Mouse (Mus musculus) inflammation-experienced regulatory T-cells, adult 6 months (primary cell): ENCODE results near the gene Rplp2. TPM values are rescaled to one million over a fixed set of nuclear protein-coding genes. Genes with fewer than 3 reads are reported as not detected.

ENCODE experiments used
- ATAC-seq: one replicate; pipeline ENCODE4 v1.8.0; 2017
- polyA plus RNA-seq, 3 experiments: library from polyadenylated mRNA; unstranded; fragments of 100-300 nt; shearing (Covaris generic); gene quantifications; one replicate each; pipeline ENCODE4 v1.2.1; 2017

Gene Rplp2
- polyA plus RNA-seq, 3 experiments from 2014 or later, result 2,239 to 3,896 (median 3,389) TPM

DNA sequence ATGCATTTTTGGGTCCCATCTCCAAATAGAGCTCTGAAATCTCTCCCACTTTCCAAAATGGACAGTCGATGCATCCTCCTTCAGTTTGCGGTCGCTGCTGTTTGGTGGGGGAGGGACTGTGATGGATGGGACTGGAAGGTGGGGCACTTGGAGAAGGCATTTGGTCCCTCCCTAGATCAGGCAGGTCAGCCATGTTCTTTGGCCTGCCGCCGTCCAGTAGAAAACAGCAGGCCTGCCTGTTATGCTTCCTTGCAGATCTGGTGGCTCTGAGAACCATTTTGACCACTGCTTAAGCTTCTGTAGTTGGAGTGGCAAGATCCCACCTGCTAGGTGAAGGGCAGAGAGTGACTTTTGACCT is 21.0 kb downstream of the Rplp2 start:
- no peak for ATAC-seq

DNA sequence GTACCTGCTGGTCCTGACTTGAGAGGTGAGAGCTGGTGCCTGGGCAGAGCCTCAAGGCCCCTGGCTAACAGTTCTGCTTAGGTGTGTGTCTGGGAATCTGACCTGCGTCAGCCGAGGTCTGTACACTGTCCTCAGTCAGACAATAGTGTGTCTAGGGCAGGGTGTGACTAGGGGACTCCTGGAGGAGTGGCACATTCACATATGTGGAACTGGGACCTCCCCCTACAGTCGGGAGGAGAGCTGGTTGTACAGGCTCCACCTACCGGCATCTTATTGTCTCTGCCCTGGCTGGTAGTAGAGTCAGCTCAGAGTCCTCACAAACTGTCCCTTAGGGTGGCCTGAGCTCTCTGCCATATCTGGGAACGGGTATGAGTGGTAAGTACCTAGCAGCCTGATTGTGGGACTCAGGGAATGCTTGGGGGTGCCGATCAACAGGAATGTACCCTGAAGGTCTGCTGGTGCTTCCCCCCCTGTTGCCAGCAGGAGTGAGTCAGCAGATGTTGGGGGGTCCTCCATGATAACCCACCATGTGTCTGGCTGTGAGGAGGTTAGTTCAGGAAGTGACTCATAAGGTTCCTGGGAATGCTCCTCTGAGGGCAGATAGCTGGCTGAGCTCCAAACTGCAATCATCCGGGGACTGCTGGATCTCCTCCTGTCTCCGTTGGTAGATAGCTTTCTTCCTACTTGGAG is 21.5 kb downstream of the Rplp2 start:
- ATAC-seq, result no peak

DNA sequence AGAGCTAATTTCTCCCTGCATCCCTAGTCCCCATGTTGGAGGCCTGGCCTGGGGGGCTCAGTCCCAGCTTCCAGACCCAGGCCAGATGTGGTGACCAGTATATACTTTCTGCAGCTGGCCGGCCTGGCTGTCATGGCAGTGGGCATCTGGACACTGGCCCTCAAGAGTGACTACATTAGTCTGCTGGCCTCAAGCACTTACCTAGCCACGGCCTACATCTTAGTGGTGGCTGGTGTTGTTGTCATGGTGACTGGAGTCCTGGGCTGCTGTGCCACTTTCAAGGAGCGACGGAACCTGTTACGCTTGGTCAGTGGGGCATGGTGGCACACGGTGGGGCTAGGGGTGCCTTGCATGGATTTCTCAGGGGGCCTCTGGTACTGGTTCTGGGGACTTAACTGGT is 22.2 kb downstream of the Rplp2 start:
- no peak for ATAC-seq

DNA sequence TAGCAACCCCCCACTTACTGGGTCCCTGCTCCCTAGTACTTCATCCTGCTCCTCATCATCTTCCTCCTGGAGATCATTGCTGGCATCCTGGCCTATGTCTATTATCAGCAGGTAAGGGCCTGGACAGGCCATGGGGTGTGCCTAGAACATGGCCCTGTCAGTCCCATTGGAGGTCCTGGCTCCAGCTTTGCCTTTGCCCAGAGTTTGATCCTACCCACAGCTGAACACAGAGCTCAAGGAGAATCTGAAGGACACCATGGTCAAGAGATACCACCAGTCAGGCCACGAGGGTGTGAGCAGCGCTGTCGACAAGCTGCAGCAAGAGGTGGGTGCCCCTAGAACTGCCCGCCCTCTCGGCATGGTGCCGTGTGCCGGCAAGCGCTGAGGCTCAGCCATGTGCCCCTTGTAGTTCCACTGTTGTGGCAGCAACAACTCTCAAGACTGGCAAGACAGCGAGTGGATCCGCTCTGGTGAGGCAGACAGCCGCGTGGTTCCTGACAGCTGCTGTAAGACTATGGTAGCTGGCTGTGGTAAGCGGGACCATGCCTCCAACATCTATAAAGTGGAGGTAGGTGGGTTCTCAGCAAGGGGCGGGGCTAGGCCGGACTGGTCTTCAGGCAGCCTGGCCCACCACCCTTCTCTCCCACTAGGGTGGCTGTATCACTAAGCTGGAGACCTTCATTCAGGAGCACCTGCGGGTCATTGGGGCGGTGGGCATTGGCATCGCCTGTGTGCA is 22.9 kb downstream of the Rplp2 start:
- no peak for ATAC-seq

DNA sequence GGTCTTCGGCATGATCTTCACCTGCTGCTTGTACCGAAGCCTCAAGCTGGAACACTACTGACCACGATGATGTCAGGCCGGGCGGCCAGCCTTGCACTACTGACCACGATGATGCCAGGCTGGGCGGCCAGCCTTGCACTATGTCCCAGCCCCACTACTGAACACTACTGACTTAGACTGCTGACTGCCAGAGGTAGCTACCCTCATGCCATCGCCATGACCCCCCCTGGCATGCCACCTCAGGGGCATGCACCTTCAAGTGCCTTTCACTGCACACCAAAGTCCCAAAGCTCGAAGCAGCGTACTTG is 23.4 kb downstream of the Rplp2 start:
- ATAC-seq, result no peak

DNA sequence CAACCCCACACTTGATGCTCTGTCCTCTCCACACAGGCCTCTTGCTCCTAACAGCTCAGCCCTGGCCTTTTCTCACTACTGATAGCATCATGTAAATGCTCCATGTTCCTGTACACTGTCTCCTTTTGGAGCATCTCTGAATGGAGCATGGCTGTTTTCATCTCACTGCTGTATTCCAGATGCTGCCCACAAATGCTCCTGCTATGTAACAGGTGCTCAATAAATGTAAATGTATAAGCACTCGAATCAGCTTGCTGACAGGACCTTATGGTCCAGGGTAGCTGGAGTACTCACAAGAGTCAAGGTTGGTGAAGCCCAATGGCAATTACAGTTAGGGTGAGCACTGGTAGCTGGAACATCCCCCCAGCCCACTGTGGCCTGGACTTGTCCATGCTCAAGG is 24.1 kb downstream of the Rplp2 start:
- no peak for ATAC-seq

DNA sequence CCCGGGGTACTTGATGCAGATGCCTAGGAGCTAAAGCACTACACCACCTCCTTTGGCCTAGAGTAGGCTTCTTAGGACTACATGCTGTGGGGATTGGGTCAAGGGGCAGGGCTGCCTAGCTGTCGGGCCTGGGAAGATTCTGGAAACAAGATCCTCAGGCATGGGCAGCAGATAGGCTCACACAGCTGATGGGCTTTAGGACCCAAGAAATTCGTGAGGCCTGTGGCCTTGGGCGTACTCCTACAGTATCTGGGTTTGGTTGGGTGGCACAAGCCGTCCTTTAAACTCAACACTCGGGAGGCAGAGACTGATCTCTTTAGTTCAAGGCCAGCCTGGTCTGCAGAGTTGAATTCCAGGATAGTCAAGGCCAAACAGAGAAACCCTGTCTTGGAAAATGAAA is 25.1 kb downstream of the Rplp2 start:
- no peak for ATAC-seq

DNA sequence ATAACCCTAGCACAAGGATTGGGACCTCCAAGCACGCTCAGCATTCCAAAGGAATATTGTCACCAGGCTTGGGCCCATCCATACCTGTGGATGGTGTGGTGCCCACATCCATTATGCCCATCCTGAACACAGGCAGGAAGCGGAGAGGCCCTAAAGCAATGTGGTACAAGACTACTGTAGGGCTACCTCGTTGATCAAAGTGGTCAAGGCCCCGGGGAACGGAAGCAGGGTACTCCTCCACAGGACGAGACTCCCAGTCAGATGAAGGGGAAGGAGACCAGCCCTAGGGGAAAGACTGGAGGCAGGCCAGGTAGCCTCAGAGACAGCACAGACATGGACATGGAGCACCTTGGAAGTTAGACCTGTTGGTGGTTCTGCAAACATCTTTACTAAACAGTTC is 25.6 kb downstream of the Rplp2 start:
- ATAC-seq, result no peak

DNA sequence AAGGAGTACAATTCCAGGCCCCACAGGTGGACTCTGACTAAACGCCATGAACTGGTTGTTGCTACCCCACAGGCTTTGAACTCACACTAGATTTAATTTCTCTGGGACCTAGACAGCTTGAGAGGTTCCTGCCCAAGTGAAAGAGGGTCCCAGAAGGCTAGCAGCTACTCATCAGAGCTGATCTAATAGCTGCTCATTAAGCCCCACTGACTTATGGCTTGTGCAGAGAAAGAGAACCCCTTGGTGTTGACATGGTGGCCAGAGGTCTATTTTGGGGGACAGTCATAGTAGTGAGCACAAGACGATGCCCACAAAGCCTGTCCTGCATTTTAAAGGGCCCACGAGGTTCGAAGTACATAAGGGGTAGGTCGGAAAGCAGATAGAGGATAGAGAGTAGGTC is 27.0 kb downstream of the Rplp2 start:
- no peak for ATAC-seq

DNA sequence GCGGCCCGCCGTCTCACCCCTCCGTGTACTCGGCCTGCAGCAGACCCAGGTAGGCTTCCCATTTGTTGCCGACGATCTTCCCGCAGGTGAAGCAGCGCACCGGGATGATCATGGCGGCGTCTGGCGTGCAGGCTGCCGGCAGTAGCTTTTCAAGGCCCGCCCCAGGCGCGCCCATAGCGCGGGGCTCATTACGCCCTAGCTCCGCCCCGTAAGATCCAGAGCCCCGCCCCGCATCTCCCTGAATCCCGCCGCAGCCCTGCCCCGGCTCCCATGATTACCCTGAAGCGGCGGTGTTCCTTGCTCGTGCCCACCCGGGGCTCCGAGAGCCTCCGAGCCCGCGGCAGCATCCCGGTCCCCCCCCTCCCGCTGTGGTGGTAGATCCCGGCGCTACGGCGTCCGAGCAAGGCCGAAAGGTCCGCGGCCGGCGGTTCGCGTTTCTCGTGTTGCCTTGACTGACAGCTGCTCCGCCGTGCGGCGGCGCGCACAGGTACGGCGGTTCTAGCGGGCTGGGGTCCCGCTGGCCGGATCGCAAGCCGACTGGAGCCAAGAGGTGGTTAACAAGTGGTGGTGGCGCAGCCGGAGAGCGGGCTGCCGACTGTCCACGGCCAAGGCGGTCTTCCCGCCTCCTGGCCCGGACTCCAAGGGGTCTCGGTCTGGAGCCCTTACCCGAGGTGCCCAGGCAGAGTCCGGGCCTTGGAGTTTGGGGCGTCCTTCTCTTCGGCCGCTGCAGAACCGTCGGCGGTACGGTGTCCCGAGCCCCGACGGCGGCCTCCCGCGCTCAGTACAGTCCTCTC is 28.0 kb downstream of the Rplp2 start, which contains the start of the genes Polr2l and Tspan4:
Gene Polr2l (minus strand): TSS at position 122 of the 794 bp plus-strand sequence.
Gene Tspan4 (plus strand): TSS at position 230 of the 794 bp plus-strand sequence.
- ATAC-seq, result peak; percentile 89

DNA sequence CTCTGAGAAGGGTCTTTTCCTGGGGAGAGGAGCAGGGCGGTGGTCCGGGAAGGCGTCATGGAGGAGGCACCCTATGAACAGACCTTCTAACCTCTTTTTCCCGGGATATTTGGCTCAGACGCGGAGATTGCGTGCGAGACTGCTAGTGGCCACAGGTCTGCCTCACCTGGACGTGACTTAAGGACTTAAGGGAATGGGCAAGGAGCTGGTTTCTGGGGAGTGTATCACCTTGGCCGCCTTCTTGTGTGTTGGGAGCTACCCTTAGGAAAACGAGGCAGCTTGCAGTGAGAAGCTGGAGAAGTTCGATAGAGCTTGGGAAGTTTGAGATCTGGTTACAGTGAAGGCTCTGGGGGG is 28.6 kb downstream of the Rplp2 start:
- no peak for ATAC-seq

DNA sequence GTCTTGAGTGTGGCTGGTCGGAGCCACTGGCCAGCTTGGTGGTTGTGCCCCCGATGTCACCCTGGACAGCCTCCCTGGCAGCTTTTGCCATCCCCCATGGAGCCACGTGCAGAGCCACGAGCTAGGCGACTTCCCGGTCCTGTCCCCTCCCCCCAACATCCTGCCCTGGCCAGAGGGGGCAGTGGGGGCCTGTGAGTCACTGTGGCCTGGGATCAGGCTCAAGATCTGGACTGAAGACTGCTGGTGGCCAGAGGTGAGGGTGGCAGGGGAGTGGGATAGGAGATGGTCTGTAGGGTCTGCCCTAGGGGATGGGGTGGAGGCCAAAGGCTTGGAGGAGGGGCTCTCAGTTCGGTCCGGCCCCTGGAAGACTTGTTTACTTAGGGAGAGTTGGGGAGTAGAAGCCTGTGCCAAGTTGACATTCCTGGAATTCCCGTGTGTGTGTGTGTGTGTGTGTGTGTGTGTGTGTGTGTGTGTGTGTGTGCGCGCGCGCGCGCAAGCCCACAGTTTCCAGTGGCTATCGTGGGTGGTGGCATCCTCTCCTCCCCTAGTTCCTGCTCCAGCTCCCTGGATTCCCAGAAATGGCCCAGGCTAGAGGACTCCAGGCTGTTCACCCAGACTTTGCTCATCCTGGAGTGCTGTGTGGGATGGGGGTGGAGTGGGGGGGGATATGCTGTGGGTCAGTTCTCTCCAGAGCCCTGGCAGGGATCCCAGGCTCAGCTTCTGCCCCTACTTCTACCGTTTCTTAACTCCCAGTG is 29.2 kb downstream of the Rplp2 start:
- ATAC-seq, result no peak

DNA sequence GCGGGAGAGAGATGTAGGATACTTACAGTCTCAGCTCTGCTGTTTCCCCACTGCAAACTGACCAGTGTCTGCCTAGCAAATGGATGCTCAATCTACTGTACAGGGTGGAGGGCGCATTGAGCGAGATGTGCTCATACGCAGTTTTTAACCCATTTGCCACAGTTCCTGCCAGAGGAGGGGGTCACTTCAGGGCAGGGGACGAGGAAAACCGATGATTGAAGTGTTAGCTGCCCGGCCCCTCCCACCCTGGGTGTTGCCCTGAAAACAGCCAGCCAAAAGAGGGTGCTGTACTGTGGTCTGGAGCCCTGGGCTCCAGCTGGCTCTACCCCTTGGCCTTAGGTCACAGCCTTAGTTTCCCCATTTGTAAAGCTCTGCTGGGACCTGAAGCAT is 29.8 kb downstream of the Rplp2 start:
- no peak for ATAC-seq

DNA sequence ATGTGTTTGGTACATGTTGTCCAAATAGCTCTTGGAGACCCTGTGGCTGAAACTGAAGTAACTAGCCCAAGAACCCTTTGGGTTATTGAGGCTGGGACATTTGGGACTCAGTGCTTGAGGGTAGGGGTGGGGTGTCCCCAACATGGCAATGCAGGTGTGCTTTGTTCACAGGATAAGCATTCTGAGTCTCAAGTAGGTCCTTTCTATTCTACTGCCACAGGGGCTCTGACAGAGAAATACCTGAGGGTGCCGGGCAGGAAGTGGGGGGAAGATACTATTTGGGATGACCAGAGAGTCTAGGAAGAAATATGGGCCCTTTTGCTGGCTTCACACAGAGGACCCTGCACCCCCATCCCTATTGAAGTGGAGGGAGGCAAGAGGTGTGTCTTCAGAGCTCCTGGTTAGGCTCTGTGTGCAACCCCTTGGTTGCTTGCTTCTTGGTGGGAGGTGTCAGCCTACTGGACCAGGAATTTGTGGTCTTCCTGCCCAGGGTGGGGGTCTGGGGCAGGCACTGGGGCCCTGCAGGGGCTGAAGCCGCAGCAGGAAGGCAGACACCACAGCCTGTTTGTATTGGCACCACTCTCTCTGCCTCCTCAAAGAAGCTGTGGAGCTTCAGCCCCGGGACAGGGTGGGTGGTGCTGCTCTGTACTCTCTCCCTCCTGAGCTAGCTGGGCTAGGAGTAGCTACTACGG is 30.6 kb downstream of the Rplp2 start:
- ATAC-seq, result no peak

DNA sequence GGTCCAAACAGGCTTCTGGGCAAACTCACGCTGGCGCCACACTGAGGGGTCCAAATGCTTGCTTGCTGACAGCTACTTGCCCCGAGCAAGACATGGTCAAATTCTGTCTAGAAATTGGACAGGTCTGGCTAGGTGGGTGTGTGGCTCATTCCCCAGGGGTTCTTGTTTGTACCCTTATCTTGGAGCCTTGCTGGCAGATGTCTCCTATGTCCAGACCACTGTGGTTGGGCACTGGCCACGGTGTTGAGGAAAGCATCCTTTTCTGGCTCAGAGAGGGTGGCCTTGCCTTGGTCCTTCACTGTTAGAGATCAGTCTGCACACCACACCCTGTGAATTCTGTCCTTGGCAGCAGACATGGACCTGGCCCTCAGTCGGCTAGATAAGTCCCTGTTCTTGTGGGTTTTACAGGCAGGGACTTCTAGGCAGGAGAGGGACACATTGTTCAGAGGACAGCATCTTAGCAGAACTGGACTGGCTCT is 31.1 kb downstream of the Rplp2 start:
- ATAC-seq, result no peak

DNA sequence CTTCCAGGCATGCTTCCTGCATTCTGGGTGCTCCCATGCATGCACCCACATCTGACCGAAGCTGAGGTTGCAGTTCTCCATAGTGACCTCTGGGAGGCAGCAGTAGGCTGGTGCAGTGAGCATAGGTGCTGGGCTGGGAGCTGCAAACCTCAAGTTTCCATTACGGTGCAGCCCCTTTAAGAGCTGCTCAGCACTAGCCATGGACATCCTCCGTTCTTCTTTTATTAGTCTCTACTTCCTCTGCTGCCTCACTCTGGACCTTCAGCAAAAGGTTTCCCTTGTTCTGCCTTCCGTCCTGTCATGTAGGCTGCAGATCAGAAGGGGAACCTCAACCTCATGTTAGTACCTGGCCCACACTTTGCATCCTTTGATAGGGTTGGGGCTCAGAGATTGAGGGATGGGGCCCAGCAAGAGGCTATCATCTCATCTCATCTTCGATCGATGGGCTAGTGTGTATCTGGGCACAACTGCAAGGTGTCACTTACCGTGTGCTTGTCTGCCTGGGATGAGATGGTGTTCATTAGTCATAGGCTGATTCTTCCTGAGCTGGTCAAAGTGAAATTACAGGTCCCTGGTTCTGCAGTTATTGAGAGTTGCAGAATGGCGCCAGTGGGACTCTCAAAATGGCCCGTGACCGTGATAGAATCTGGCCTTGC is 33.8 kb downstream of the Rplp2 start:
- ATAC-seq, result peak; percentile 88

DNA sequence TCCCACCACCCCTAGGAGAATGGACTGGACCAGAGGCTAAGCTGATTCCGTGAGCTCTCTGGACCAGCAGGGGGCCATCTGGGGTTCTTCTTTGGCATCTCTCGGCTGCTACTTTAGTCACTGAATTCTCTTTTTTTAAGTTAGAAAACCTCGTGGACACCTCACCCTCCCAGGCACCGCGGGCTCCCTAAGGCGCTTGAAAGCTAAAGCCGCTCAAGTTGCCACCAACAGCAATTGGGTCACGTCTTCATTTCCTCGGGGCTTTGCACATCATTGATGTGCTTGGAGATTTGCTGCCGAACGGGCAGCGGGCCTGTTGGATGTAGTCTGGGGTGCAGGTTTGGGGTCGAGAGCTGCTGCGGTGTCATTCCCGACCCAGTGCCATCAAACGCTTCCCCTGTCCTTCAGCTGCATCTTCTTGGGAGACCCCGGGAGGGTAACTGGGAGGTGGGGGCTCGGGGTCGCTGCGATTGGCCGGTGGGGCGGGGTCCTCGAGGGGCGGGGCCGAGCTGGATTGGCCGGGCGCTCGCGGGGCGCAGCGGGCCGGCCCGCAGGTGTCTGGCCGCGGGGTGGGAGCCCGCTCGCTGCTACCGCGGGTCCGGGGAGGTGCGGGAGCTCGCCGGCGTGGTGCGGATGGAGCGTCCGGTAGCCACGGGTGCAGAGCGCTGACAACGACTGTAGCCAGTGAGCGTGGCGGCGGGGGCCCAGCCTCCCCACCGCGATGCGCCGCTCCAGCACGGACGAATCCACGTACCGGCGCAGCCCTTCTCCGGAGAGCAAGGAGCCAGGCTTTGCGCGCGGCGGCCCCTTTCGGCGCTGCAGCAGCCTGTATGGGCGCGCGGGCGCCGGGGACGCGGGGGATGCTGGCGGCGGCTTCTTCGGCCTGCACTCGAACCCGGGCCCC is 34.6 kb downstream of the Rplp2 start:
- ATAC-seq, result peak; percentile 27

DNA sequence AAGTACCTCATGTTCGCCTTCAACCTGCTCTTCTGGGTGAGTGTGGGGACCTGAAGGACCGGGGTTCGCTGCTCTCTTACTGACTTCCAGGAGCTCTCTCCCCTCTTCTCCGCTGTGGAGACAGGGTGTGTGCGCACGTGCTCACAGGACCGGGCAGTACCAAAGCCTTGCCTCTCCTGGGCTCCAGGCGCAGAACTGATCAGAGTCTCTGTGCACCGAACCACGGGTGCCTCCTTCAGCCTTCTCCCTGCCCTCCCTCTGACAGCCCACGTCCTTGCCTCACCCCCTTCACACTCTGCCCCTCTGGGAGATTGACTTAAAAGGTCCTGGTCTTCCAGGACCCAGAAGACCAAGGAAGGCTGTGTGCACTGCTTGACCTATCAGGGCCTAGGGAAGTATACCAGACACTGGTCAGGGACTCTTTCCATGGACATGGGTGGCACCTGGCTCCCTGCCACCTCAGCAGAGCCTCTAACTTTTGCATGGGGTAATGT is 35.4 kb downstream of the Rplp2 start:
- no peak for ATAC-seq

DNA sequence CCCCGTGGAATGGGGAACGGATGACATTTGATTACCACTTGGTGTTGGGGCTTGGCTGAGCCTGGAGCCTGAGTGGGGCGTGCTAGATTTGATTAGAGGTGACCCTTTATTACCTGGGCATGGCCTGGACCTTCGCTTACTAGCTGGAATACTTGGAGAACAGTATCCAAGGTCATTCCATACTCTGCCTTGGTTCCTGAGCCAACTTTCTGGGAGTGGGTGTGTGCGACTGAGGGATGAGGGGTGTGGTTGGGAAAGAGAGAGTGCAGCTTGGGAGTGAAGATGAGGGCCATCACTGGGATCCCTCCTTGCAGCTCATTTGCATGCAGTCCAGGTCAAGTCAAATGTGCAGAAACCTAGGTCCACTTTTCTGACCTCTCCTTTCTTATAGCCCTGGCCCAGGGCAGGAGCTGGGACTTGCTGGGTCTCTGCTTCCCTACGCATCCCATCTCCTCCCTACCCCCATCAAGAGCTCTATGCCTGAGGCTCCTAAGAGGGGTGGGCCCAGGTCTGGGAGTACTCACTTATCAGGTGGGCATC is 36.0 kb downstream of the Rplp2 start:
- no peak for ATAC-seq
